Mouse (Mus musculus) cerebral cortex, adult 2 months (tissue): ENCODE data around the gene Acacb.

Experiments
- WGBS: fragments of 180-500 bp; shearing (Covaris S2); methylation state at CpG from one replicate; pipeline ENCODE4 v1.1.7; 2018; 5-methylcytosine and 5-hydroxymethylcytosine counted together

Gene Acacb

DNA sequence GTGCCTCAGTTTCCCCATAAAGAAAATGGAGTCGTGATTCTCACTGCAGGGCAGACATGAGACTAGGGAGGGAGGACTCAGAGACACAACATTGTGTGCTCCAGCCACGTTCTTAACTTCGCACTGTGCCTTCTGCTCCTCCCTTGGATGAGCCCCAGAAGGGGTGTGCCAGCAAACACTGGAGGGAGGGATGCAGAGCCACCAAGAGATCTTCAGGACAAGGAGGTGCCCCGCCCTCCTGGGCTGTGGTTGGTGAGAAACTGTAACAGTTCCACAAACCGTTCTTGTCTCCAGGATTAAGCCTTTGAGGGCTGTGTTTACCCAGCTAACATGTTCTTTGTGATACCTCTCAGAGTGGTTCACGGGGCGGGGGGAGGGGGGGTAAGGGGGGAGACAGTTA lies 122.3 kb downstream of the Acacb start:
- 23% methylated on average over 7 of the region's 7 CpGs for WGBS

DNA sequence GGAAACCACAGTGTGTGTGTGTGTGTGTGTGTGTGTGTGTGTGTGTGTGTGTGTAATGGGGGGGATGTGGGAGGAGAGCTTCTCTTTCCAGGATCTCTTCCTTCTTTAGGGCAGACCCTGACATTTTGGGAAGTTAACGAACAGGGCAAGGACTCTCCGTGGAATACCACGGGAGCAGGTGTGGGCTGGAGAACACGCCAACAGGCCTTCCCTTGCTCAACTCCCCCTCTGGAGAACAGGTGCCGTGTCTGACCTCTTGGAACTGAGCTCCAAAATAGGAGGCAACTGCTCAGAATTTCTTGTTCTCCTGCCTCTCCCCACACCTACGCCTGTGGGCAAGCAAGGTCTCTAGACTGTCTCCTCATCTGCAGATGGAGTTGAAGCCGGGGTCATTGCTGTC lies 123.2 kb downstream of the Acacb start:
- WGBS, result 62% methylated on average over 7 of the region's 7 CpGs

GRCm38 (mm10) chr5:114269984-114270383 lies 123.6 kb downstream of the Acacb start:
- 53% methylated on average over 12 of the region's 12 CpGs for WGBS

- 2% methylated on average over 49 of the region's 56 CpGs for WGBS
Observed at GRCm38 (mm10) chr5:114273693-114274402, 127.5 kb downstream of the Acacb start, which contains the start of gene Foxn4. Gene Foxn4 (minus strand): TSS chr5:114273807.

DNA sequence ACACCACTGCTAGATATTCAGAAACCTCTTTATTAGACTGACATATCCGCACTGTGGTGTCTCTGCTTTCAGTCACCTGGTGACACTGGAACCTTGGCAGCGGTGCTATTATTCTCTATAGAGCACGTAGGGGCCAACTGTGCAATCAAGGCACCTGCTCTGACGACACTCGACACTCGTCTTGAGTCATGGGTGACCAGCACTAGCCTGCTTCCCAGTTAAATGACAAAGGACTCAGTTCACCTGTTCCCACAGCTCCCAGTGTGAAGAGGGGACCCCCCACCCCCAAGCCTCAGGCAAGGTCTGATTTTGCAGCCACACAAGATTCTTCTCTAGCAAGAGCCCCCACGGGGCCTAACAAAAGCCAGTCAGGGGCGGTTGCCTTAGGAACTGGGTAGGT lies 129.0 kb downstream of the Acacb start:
- whole genome bisulfite sequencing, result 47% methylated on average over 8 of the region's 8 CpGs

- 63% methylated on average over 16 of the region's 16 CpGs for WGBS
Observed at GRCm38 (mm10) chr5:114275991-114276390, 129.7 kb downstream of the Acacb start.

GRCm38 (mm10) chr5:114279382-114280143 lies 133.2 kb downstream of the Acacb start:
- 55% methylated on average over 12 of the region's 12 CpGs for WGBS

- 70% methylated on average over 6 of the region's 6 CpGs for WGBS
Observed at GRCm38 (mm10) chr5:114282346-114282745, 136.0 kb downstream of the Acacb start.

DNA sequence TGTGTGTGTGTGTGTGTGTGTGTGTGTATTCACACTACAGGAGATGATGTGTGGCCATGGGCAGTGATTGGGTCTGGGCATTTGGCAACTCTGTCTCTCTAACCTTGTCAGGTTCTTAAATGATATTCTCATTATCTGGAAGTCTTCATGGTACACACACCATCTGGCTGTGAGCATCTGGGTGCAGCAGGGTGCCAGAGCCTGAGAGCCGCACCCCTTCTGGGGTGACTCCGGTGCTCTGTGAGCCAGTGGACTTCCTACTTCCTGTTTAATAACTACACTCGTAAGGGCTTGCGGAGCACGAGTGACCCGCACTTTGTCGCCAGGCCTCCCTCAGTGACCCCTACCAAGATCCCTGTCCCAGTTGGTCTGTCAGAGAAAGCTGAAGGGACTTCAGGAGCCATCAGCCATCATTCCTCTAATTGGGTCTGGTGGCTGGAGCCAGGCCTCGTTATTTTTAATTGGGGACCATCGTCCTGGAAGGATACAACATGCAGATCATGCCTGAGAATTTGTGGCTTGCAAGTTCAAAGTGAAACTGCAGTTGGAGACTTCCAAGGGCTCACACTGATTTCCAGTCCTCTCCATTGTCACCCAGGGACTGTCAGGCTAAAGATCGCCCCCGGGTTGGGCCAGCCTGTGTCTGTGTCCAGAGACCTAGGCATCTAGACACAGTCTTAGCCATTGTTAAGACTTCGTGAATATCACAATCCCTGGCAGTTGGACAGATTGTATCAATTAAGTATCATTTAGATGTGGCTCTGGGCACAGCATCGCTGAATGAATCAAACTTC lies 138.5 kb downstream of the Acacb start:
- 56% methylated on average over 13 of the region's 13 CpGs for WGBS

DNA sequence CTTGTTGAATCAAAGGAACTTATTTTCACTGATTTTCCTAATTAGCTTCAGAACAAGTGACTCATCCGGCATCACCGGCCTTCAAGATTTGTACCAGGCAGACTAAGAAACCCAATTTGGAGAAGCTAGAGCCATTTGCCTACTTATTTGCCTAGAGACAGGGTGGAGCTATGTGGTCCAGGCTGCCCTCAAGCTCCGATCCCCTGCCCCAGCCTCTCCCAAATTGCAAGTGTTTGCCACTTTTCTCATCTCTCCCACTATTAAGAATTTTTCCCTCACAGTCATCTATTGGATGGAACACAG lies 139.0 kb downstream of the Acacb start:
- WGBS, result 53% methylated on average over 3 of the region's 3 CpGs

DNA sequence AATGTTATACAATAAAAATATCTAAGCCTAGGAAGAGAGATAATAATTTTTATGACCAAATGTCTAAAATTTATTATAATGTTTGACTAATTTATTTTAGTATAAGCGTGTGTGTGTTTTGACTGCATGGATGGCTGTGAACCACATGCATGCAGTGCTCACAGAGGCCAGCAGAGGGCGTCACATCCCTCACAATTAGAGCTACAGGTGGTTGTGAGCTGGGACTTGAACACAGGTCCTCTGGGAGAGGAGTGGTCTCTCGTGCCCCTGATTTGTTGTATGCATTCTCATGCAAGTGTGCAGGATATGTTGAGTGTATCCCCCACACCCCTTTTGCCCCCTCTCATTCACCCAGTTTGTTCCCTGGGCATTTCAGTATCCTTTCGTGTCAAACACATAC lies 139.8 kb downstream of the Acacb start:
- WGBS, result 76% methylated on average over 4 of the region's 4 CpGs

- whole genome bisulfite sequencing, result 85% methylated on average over 16 of the region's 16 CpGs
Observed at GRCm38 (mm10) chr5:114286872-114287571, 140.7 kb downstream of the Acacb start.

DNA sequence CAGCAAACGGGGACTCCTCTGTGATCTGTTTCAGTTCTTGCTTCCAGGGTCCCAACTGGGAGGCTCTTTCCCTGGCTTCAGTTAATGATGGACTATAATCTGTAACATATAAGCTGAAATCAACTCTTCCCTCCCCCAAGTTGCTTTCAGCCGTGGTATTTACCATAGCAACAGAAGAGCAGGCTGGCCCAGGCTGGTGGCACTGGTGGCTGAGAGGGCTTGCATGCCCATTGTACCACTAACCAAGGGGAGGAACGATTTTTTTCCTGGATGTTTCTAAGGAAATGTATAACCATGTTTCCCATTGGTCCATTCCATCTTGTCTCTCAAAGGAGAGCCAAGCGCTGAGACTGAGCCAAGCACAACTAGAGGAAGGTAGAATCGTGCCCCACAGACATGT lies 142.1 kb downstream of the Acacb start:
- 75% methylated on average over 5 of the region's 5 CpGs for WGBS

GRCm38 (mm10) chr5:114288874-114289273 lies 142.5 kb downstream of the Acacb start, which contains the start of gene Myo1h:
Gene Myo1h (plus strand): TSS chr5:114289166.
- WGBS, result 66% methylated on average over 13 of the region's 13 CpGs

- WGBS, result 65% methylated on average over 3 of the region's 3 CpGs
Observed at GRCm38 (mm10) chr5:114290004-114290403, 143.7 kb downstream of the Acacb start.

- WGBS, result 64% methylated on average over 22 of the region's 22 CpGs
Observed at GRCm38 (mm10) chr5:114296693-114297631, 150.6 kb downstream of the Acacb start.

- 65% methylated on average over 18 of the region's 18 CpGs for WGBS
Observed at GRCm38 (mm10) chr5:114298212-114298894, 152.0 kb downstream of the Acacb start.

DNA sequence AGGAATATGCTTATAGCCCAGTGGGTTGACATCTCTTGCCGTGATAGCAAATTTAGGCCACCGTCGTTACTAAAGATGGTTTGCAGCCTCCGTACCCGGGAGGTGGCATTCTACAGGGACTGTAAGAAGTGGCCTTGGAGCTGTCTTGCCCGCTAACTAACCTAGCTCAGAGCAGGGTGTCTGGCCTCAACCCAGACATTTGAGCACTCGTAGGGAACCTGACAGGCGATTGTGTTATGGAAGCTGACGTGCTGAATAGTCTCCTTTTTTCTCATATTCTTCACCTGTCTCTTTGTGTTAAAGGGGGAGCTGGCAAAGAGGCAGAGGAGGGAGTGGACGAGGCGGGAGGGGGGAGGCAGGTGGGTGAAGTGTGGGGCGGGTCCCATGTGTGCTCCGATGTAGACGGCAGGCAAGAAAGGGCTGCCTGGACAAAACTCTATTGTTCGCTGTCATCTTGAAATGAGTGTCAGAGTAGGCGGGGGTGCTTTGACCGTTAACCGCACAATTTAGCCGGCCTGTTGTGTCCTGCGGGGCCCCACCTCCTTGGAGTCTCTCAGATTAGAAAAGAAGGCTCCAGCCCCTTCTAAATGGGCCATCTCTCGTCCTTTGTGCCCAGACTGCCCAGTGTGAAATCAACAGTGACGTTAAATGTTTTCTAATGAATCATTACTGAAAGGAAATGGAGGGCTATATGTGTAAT lies 153.0 kb downstream of the Acacb start:
- 43% methylated on average over 22 of the region's 22 CpGs for WGBS

DNA sequence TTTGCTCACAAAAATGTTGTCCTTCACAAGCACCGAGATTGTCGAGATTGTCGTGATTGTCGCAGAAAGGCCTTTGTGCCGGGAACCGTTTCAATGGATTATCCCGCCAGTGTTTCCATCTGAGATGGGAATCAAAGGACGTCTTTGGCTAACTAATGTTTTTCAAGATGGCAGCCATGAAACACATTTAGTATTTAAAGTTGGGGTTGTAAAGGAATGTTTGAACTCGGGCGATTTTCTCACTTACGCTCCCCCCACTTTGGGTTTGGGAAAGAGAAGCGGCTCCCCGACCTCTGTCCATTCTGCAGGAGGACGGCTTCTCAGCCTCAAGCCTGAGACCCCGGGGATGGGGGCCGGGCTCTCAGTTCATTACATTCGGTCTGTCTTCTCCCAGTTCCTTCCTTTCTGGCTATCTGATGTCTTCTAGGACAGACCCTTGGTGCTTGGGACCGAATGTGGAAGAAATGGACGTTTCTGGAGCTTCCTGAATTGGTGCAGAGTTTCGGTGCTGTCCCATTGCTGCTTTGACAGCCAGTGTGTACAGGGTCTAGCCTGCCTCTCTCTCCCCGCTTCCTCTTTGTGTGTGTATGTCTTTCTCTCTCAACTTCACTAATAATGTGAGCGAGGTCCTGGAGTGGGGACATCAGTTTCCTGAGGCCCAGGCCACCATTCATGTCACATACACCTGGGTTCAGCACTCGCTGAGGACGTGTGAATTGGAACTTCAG lies 153.7 kb downstream of the Acacb start:
- 82% methylated on average over 24 of the region's 24 CpGs for WGBS
